Mouse (Mus musculus) ovary, adult 2 months (tissue): ENCODE results near the gene Lrrc25. TPM values are rescaled to one million over a fixed set of nuclear protein-coding genes. Genes with fewer than 3 reads are reported as not detected.

Experiments
- polyA plus RNA-seq: library from polyadenylated mRNA; depleted of rRNA; stranded (reverse); fragments of >200 nt; gene quantifications from 2 replicates; pipeline ENCODE4 v1.2.3, GENCODE M21; 2012; rRNA removed

Gene Lrrc25
- 11.0 and 12.7 TPM in 2 replicates for polyA plus RNA-seq

GRCm38 (mm10) chr8:70615894-70616293 lies at the start of gene Lrrc25:
Gene Lrrc25 (plus strand): TSS chr8:70616155.

GRCm38 (mm10) chr8:70593961-70594609 lies 21.9 kb upstream of the Lrrc25 start, which contains the start of gene Isyna1:
Gene Isyna1 (plus strand): TSS chr8:70594373.

GRCm38 (mm10) chr8:70608749-70609367 lies 7.1 kb upstream of the Lrrc25 start, which contains the start of gene Ssbp4:
Gene Ssbp4 (minus strand): TSS chr8:70608872.

GRCm38 (mm10) chr8:70632346-70632892 lies 16.5 kb downstream of the Lrrc25 start, which contains the start of gene Gdf15:
Gene Gdf15 (minus strand): TSS chr8:70632456.

GRCm38 (mm10) chr8:70660273-70660725 lies 44.3 kb downstream of the Lrrc25 start, which contains the start of gene Pgpep1:
Gene Pgpep1 (minus strand): TSS chr8:70660388.

Other genes with a start within 250 kb of the Lrrc25 start
- gene Comp, start 242.6 kb upstream of the Lrrc25 start, polyA plus RNA-seq: 2.6 and 8.5 TPM in 2 replicates
- 69.5 and 70.0 TPM in 2 replicates for gene Crtc1, start 176.6 kb upstream of the Lrrc25 start, polyA plus RNA-seq
- gene Klhl26, start 139.2 kb upstream of the Lrrc25 start, polyA plus RNA-seq: 132 and 154 TPM in 2 replicates
- 2.3 and 4.0 TPM in 2 replicates for gene Tmem59l, start 128.8 kb upstream of the Lrrc25 start, polyA plus RNA-seq
- 11.6 and 22.8 TPM in 2 replicates for gene Crlf1, start 123.0 kb upstream of the Lrrc25 start, polyA plus RNA-seq
- 333 and 372 TPM in 2 replicates for gene Rex1bd, start 109.4 kb upstream of the Lrrc25 start, polyA plus RNA-seq
- 989 and 1,155 TPM in 2 replicates for gene Uba52, start 105.4 kb upstream of the Lrrc25 start, polyA plus RNA-seq
- gene Fkbp8, start 88.4 kb upstream of the Lrrc25 start, polyA plus RNA-seq: 685 and 705 TPM in 2 replicates
- gene Kxd1, start 88.2 kb upstream of the Lrrc25 start, polyA plus RNA-seq: 70.3 and 97.9 TPM in 2 replicates
- gene Ell, start 76.7 kb upstream of the Lrrc25 start, polyA plus RNA-seq: 33.7 and 35.4 TPM in 2 replicates
- 867 and 914 TPM in 2 replicates for gene Isyna1, start 21.8 kb upstream of the Lrrc25 start, polyA plus RNA-seq
- gene Ssbp4, start 7.3 kb upstream of the Lrrc25 start, polyA plus RNA-seq: 426 and 602 TPM in 2 replicates
- 11.8 and 16.3 TPM in 2 replicates for gene Gdf15, start 16.3 kb downstream of the Lrrc25 start, polyA plus RNA-seq
- gene Pgpep1, start 44.2 kb downstream of the Lrrc25 start, polyA plus RNA-seq: 100 and 112 TPM in 2 replicates
- gene Lsm4, start 57.1 kb downstream of the Lrrc25 start, polyA plus RNA-seq: 179 and 190 TPM in 2 replicates
- gene Jund, start 82.8 kb downstream of the Lrrc25 start, polyA plus RNA-seq: 689 and 1,003 TPM in 2 replicates
- gene Iqcn, start 87.3 kb downstream of the Lrrc25 start, polyA plus RNA-seq: 0.03 TPM in 2 replicates
- gene Gm3336, start 102.4 kb downstream of the Lrrc25 start, polyA plus RNA-seq: 0.60 and 0.89 TPM in 2 replicates
- gene Pde4c, start 107.6 kb downstream of the Lrrc25 start, polyA plus RNA-seq: 3.5 and 6.5 TPM in 2 replicates
- gene Rab3a, start 138.5 kb downstream of the Lrrc25 start, polyA plus RNA-seq: 50.0 and 67.9 TPM in 2 replicates
- gene Mpv17l2, start 144.8 kb downstream of the Lrrc25 start, polyA plus RNA-seq: 210 and 274 TPM in 2 replicates
- gene Pik3r2, start 160.6 kb downstream of the Lrrc25 start, polyA plus RNA-seq: 322 and 352 TPM in 2 replicates
- 111 and 132 TPM in 2 replicates for gene Mast3, start 188.9 kb downstream of the Lrrc25 start, polyA plus RNA-seq
- 1.1 and 1.5 TPM in 2 replicates for gene Il12rb1, start 192.3 kb downstream of the Lrrc25 start, polyA plus RNA-seq
- 97.4 and 114 TPM in 2 replicates for gene Arrdc2, start 223.6 kb downstream of the Lrrc25 start, polyA plus RNA-seq
- 7.1 and 9.1 TPM in 2 replicates for gene Kcnn1, start 247.1 kb downstream of the Lrrc25 start, polyA plus RNA-seq